Mouse (Mus musculus): ENCODE results near the gene Gtf2b. TPM values are rescaled to one million over a fixed set of nuclear protein-coding genes. Genes with fewer than 3 reads are reported as not detected.

The Gtf2b gene
- total and polyA plus RNA-seq, 3 experiments = 13.4 to 19.3 (median 17.9) TPM

- H3K27me3 ChIP-seq (ENCODE audit: control insufficient read depth, insufficient read depth, low read length) = no peaks in the 10 kb centered on the region
- H3K36me3 ChIP-seq (ENCODE audit: control insufficient read depth, insufficient read depth, low read length) = peaks cover 4% of the 10 kb centered on the region
- intact Hi-C loops (cut with DNase I) = loop anchor here (5.0 kb wide), 1 partner anchor 154 kb away; no protein-coding TSS in a partner anchor
- no peak overlapping the region for H3K27ac ChIP-seq
- peaks cover 4% of the 10 kb centered on the region for H3K79me2 ChIP-seq (replicated peaks; ENCODE audit: control insufficient read depth, insufficient read depth, low read length)
- no peak for DNase-seq
- H3K9ac ChIP-seq (ENCODE audit: low read depth, low read length) = no peak overlapping the region
- H3K4me3 ChIP-seq = no peak overlapping the region
- TF ChIP-seq CTCF (IDR thresholded peaks at IDR 0.05) (peak; percentile 66), EP300 (IDR thresholded peaks at IDR 0.05; ENCODE audit: insufficient read depth, low read depth, low read length) (no peak)
- peaks cover 1% of the 10 kb centered on the region for H3K4me1 ChIP-seq (ENCODE audit: control insufficient read depth, insufficient read depth, low read length)
- 55% methylated on average over 4 of the region's 4 CpGs for WGBS
These were observed 8.8 kb downstream of the Gtf2b start for GRCm38 (mm10) chr3:142773538-142774191.

GRCm38 (mm10) chr3:142777227-142777626 lies 12.4 kb downstream of the Gtf2b start:
- no peaks in the 10 kb centered on the region; the same call in 1 of the 2 replicates for H3K4me1 ChIP-seq (ENCODE audit: control insufficient read depth, insufficient read depth, low read length)
- no peaks in the 10 kb centered on the region for H3K27me3 ChIP-seq (ENCODE audit: control insufficient read depth, insufficient read depth, low read length)
- 49% methylated on average over 3 of the region's 3 CpGs for WGBS
- DNase-seq = no peak
- peaks cover 3% of the 10 kb centered on the region; the same call in 1 of the 2 replicates for H3K36me3 ChIP-seq (ENCODE audit: control insufficient read depth, insufficient read depth, low read length)
- intact Hi-C loops (cut with DNase I) = no loop called here
- no peak overlapping the region for H3K27ac ChIP-seq
- H3K9ac ChIP-seq (ENCODE audit: low read depth, low read length) = no peak overlapping the region
- TF ChIP-seq EP300 (IDR thresholded peaks at IDR 0.05; ENCODE audit: insufficient read depth, low read depth, low read length) (no peak), POLR2A (IDR thresholded peaks at IDR 0.05; ENCODE audit: insufficient read depth, low read depth, low read length) (no peak), CTCF (IDR thresholded peaks at IDR 0.05) (no peak)
- no peak overlapping the region for H3K4me3 ChIP-seq
- H3K79me2 ChIP-seq (replicated peaks; ENCODE audit: control insufficient read depth, insufficient read depth, low read length) = peaks cover 3% of the 10 kb centered on the region

- Histone ChIP-seq H3K9ac (ENCODE audit: low read depth, low read length) (no peak overlapping the region), H3K36me3 (ENCODE audit: control insufficient read depth, insufficient read depth, low read length) (no peaks in the 10 kb centered on the region), H3K4me1 (ENCODE audit: control insufficient read depth, insufficient read depth, low read length) (no peaks in the 10 kb centered on the region), H3K4me3 (no peak overlapping the region), H3K27ac (no peak overlapping the region), H3K79me2 (replicated peaks; ENCODE audit: control insufficient read depth, insufficient read depth, low read length) (no peaks in the 10 kb centered on the region), H3K27me3 (ENCODE audit: control insufficient read depth, insufficient read depth, low read length) (no peaks in the 10 kb centered on the region)
- 76% methylated on average over 2 of the region's 2 CpGs for WGBS
- TF ChIP-seq EP300 (IDR thresholded peaks at IDR 0.05; ENCODE audit: insufficient read depth, low read depth, low read length) = no peak
- no peak for TF ChIP-seq CTCF (IDR thresholded peaks at IDR 0.05)
- no peak for TF ChIP-seq POLR2A (IDR thresholded peaks at IDR 0.05; ENCODE audit: insufficient read depth, low read depth, low read length)
- intact Hi-C loops (cut with DNase I) = no loop called here
- no peak for DNase-seq
These were observed 21.7 kb downstream of the Gtf2b start for GRCm38 (mm10) chr3:142786423-142787072.

- Histone ChIP-seq H3K9ac (ENCODE audit: low read depth, low read length) (no peak overlapping the region), H3K4me3 (no peak overlapping the region), H3K4me1 (ENCODE audit: control insufficient read depth, insufficient read depth, low read length) (no peaks in the 10 kb centered on the region), H3K36me3 (ENCODE audit: control insufficient read depth, insufficient read depth, low read length) (peaks cover 5% of the 10 kb centered on the region), H3K27me3 (ENCODE audit: control insufficient read depth, insufficient read depth, low read length) (no peaks in the 10 kb centered on the region), H3K79me2 (replicated peaks; ENCODE audit: control insufficient read depth, insufficient read depth, low read length) (no peaks in the 10 kb centered on the region), H3K27ac (no peak overlapping the region)
- WGBS = 86% methylated on average over 3 of the region's 3 CpGs
- intact Hi-C loops (cut with DNase I) = no loop called here
- TF ChIP-seq POLR2A (IDR thresholded peaks at IDR 0.05; ENCODE audit: insufficient read depth, low read depth, low read length) = no peak
- no peak for TF ChIP-seq EP300 (IDR thresholded peaks at IDR 0.05; ENCODE audit: insufficient read depth, low read depth, low read length)
- no peak for TF ChIP-seq CTCF (IDR thresholded peaks at IDR 0.05)
- DNase-seq = no peak
These were observed 30.7 kb downstream of the Gtf2b start for GRCm38 (mm10) chr3:142795587-142795986.

GRCm38 (mm10) chr3:142811582-142811981 lies 46.7 kb downstream of the Gtf2b start:
- intact Hi-C loops (cut with DNase I) = loop anchor here (5.0 kb wide), 1 partner anchor 71 kb away; the partner anchor contains the start of gene Pkn2
- no peaks in the 10 kb centered on the region for H3K79me2 ChIP-seq (replicated peaks; ENCODE audit: control insufficient read depth, insufficient read depth, low read length)
- H3K4me1 ChIP-seq (ENCODE audit: control insufficient read depth, insufficient read depth, low read length) = no peaks in the 10 kb centered on the region; the same call in 1 of the 2 replicates
- WGBS = 44% methylated on average over 3 of the region's 3 CpGs
- H3K9ac ChIP-seq (ENCODE audit: low read depth, low read length) = no peak overlapping the region
- TF ChIP-seq POLR2A (IDR thresholded peaks at IDR 0.05; ENCODE audit: insufficient read depth, low read depth, low read length) = no peak
- TF ChIP-seq CTCF (IDR thresholded peaks at IDR 0.05) = no peak
- no peak for TF ChIP-seq EP300 (IDR thresholded peaks at IDR 0.05; ENCODE audit: insufficient read depth, low read depth, low read length)
- H3K27me3 ChIP-seq (ENCODE audit: control insufficient read depth, insufficient read depth, low read length) = no peaks in the 10 kb centered on the region
- no peak overlapping the region for H3K27ac ChIP-seq
- DNase-seq = no peak
- H3K36me3 ChIP-seq (ENCODE audit: control insufficient read depth, insufficient read depth, low read length) = peaks cover 6% of the 10 kb centered on the region
- H3K4me3 ChIP-seq = no peak overlapping the region

- H3K4me1 ChIP-seq (ENCODE audit: control insufficient read depth, insufficient read depth, low read length) = no peaks in the 10 kb centered on the region
- H3K79me2 ChIP-seq (replicated peaks; ENCODE audit: control insufficient read depth, insufficient read depth, low read length) = no peaks in the 10 kb centered on the region
- no peak overlapping the region for H3K9ac ChIP-seq (ENCODE audit: low read depth, low read length)
- 95% methylated on average over 3 of the region's 3 CpGs for WGBS
- no peak overlapping the region for H3K4me3 ChIP-seq
- no peak for DNase-seq
- H3K27ac ChIP-seq = no peak overlapping the region
- no peaks in the 10 kb centered on the region for H3K27me3 ChIP-seq (ENCODE audit: control insufficient read depth, insufficient read depth, low read length)
- TF ChIP-seq POLR2A (IDR thresholded peaks at IDR 0.05; ENCODE audit: insufficient read depth, low read depth, low read length) (no peak), EP300 (IDR thresholded peaks at IDR 0.05; ENCODE audit: insufficient read depth, low read depth, low read length) (no peak), CTCF (IDR thresholded peaks at IDR 0.05) (no peak)
- intact Hi-C loops (cut with DNase I) = no loop called here
- peaks cover 2% of the 10 kb centered on the region for H3K36me3 ChIP-seq (ENCODE audit: control insufficient read depth, insufficient read depth, low read length)
These were observed 52.7 kb downstream of the Gtf2b start for GRCm38 (mm10) chr3:142817506-142817905.

Measured in heart, adult 2 months (tissue).